Mouse (Mus musculus): ENCODE results near the gene Amer2. TPM values are rescaled to one million over a fixed set of nuclear protein-coding genes. Genes with fewer than 3 reads are reported as not detected.

Amer2 gene
- polyA plus RNA-seq, 1 experiment from 2014 or later, result 12.6 TPM

DNA sequence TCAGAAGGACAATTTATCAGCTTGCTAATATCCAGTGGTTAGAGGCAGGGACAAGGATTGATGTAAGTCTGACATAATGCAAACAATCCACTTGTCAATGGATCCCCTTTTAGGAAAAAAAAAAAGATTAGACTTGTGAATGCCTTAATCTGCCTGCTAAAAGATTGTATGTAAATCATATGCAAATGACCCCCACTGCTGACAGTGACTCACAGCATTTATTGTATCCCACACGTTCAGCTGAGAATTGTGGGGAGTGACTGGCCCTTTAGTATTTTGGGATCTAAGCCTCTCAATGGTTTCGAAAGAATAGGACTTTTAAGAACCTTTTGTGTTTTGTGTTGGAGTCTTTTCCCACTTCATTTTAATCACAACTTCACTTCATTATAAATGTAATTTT lies 30.2 kb downstream of the Amer2 start:
- Histone ChIP-seq H3K27me3 (ENCODE audit: control insufficient read depth, insufficient read depth, low read length) (no peaks in the 10 kb centered on the region), H3K4me1 (replicated peaks; ENCODE audit: control insufficient read depth, insufficient read depth, low read length) (no peaks in the 10 kb centered on the region), H3K9me3 (ENCODE audit: control insufficient read depth, low read length) (no peaks in the 10 kb centered on the region), H3K4me2 (replicated peaks; ENCODE audit: low read depth, low read length) (no peak overlapping the region), H3K4me3 (ENCODE audit: low read depth, low read length) (no peak overlapping the region), H3K27ac (ENCODE audit: low read depth, low read length) (0 out of 2 replicates have a peak overlapping the region, but pooled peaks have one; percentile 7), H3K36me3 (ENCODE audit: control insufficient read depth, insufficient read depth, low read length) (no peaks in the 10 kb centered on the region), H3K9ac (ENCODE audit: low read depth, low read length) (no peak overlapping the region)
- 46% methylated on average over 2 of the region's 2 CpGs for WGBS
- no peak for DNase-seq (ENCODE audit: low spot score)
- 0 out of 2 replicates have a peak, but pooled peaks have one; percentile 25 for ATAC-seq (ENCODE audit: low FRiP score)

DNA sequence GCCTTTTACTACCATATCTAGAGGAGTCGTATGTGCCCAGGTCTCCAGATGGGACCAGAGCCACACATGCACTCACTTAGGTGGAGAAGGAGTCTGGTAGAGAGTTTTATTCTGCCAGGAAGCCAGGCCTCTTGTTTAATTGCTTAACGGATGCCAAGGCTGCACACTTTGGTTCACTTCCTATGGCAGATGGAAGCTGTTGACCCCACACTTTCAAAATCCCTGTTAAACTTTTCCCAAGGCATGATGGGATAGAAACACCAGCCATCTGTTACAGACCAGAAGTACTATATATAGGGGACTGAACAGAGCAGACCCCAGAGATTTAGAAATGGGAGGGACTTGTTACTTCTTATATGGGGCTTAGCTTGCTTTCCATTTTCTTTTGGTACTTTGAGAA lies 32.8 kb downstream of the Amer2 start:
- Histone ChIP-seq H3K4me2 (replicated peaks; ENCODE audit: low read depth, low read length) (no peak overlapping the region), H3K9me3 (ENCODE audit: control insufficient read depth, low read length) (no peaks in the 10 kb centered on the region), H3K4me1 (replicated peaks; ENCODE audit: control insufficient read depth, insufficient read depth, low read length) (peaks cover 2% of the 10 kb centered on the region; the same call in 1 of the 2 replicates), H3K36me3 (ENCODE audit: control insufficient read depth, insufficient read depth, low read length) (no peaks in the 10 kb centered on the region), H3K9ac (ENCODE audit: low read depth, low read length) (no peak overlapping the region), H3K27ac (ENCODE audit: low read depth, low read length) (no peak overlapping the region), H3K4me3 (ENCODE audit: low read depth, low read length) (no peak overlapping the region), H3K27me3 (ENCODE audit: control insufficient read depth, insufficient read depth, low read length) (no peaks in the 10 kb centered on the region)
- DNase-seq (ENCODE audit: low spot score), result no peak
- ATAC-seq (ENCODE audit: low FRiP score), result no peak
- 86% methylated on average over 2 of the region's 2 CpGs for WGBS

DNA sequence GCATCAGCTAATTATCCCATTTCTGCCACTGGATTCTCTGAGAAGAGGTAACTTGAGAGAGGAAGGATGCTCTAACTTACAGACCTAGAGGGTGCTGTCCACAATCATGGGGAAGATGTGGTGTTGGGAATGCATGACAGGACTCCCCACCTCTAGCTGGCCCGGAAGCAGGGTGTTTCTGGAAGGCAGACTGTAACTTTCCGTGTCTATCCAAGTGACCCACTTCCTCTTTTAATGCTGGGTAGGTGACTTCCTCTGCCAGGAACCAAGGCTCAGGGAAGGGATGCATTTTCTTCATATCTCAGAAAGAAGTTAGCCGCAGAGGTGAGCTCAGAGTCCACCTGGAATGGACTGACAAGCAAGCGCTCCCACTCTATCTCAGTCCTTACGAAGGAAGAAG lies 33.5 kb downstream of the Amer2 start:
- no peak for ATAC-seq (ENCODE audit: low FRiP score)
- Histone ChIP-seq H3K4me2 (replicated peaks; ENCODE audit: low read depth, low read length) (no peak overlapping the region), H3K27me3 (ENCODE audit: control insufficient read depth, insufficient read depth, low read length) (no peaks in the 10 kb centered on the region), H3K27ac (ENCODE audit: low read depth, low read length) (no peak overlapping the region), H3K9ac (ENCODE audit: low read depth, low read length) (no peak overlapping the region), H3K9me3 (ENCODE audit: control insufficient read depth, low read length) (no peaks in the 10 kb centered on the region), H3K36me3 (ENCODE audit: control insufficient read depth, insufficient read depth, low read length) (no peaks in the 10 kb centered on the region), H3K4me1 (replicated peaks; ENCODE audit: control insufficient read depth, insufficient read depth, low read length) (peaks cover 2% of the 10 kb centered on the region; the same call in 1 of the 2 replicates), H3K4me3 (ENCODE audit: low read depth, low read length) (no peak overlapping the region)
- WGBS, result 97% methylated on average over 5 of the region's 5 CpGs
- DNase-seq (ENCODE audit: low spot score), result no peak

DNA sequence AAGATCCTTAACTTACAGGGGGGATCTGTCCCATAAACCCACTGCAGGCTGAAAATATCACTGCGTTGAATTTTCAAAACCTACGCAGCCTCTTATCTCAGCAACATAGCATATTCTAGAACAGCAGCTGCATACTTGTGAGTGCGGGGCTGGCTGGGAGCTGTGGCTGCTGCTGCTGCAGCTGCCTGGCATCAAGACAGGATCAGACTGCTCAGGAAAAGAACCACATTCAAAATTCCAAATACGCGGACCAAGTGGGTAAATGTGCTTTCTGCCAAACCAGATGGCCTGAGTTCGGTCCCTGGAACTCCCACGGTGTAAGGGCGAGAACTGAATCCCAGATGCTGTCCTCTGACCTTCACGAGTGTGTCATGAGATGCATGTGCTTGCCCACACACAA lies 34.3 kb downstream of the Amer2 start:
- Histone ChIP-seq H3K36me3 (ENCODE audit: control insufficient read depth, insufficient read depth, low read length) (no peaks in the 10 kb centered on the region), H3K9me3 (ENCODE audit: control insufficient read depth, low read length) (no peaks in the 10 kb centered on the region), H3K27ac (ENCODE audit: low read depth, low read length) (no peak overlapping the region), H3K4me2 (replicated peaks; ENCODE audit: low read depth, low read length) (no peak overlapping the region), H3K4me1 (replicated peaks; ENCODE audit: control insufficient read depth, insufficient read depth, low read length) (peaks cover 2% of the 10 kb centered on the region; the same call in 1 of the 2 replicates), H3K4me3 (ENCODE audit: low read depth, low read length) (no peak overlapping the region), H3K9ac (ENCODE audit: low read depth, low read length) (no peak overlapping the region), H3K27me3 (ENCODE audit: control insufficient read depth, insufficient read depth, low read length) (no peaks in the 10 kb centered on the region)
- no peak for DNase-seq (ENCODE audit: low spot score)
- 78% methylated on average over 9 of the region's 9 CpGs for WGBS
- ATAC-seq (ENCODE audit: low FRiP score), result no peak

DNA sequence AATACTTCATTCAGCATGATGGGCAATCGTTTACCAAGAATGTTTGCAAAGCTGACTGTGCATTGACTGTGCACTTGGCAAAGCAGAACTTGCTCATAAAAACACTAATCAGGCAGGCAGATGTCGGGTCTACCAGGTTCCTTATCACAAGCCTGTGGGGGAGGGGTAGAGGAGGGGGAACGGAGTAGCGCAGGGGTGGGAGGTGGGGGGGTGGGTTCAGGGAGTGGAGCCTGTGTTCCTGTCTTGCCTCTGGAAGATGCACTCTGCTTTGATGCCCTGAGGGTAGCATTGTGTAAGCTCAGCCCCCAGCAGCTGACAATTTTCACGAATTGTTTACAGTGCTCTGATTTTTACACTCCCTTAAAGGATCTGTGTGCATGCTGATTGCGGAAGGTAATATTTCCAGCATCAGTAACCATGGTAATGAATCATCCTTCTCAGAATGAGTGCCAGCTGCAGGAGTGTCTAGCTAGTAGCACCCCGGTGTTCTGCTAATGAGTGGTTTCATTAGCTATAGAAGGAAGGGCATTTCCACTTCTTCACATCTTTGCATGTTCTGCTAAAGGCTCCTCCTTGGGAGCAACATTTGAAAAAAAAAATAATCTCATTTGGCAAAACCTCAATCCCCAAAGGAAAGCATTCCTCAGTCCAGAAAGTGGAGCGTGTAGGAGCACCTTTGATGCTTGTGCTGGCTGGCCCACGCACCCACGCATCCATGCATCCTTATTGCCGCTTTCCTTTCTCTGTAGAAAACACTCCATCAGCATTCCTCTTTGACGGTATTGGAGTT lies 36.8 kb downstream of the Amer2 start:
- Histone ChIP-seq H3K9me3 (ENCODE audit: control insufficient read depth, low read length) (no peaks in the 10 kb centered on the region), H3K4me2 (replicated peaks; ENCODE audit: low read depth, low read length) (no peak overlapping the region), H3K9ac (ENCODE audit: low read depth, low read length) (no peak overlapping the region), H3K27ac (ENCODE audit: low read depth, low read length) (0 out of 2 replicates have a peak overlapping the region, but pooled peaks have one; percentile 27), H3K36me3 (ENCODE audit: control insufficient read depth, insufficient read depth, low read length) (no peaks in the 10 kb centered on the region), H3K4me3 (ENCODE audit: low read depth, low read length) (no peak overlapping the region), H3K4me1 (replicated peaks; ENCODE audit: control insufficient read depth, insufficient read depth, low read length) (peaks cover 2% of the 10 kb centered on the region; the same call in 1 of the 2 replicates), H3K27me3 (ENCODE audit: control insufficient read depth, insufficient read depth, low read length) (no peaks in the 10 kb centered on the region)
- 35% methylated on average over 12 of the region's 12 CpGs for WGBS
- ATAC-seq (ENCODE audit: low FRiP score), result peak; percentile 83
- DNase-seq (ENCODE audit: low spot score), result peak; percentile 61

DNA sequence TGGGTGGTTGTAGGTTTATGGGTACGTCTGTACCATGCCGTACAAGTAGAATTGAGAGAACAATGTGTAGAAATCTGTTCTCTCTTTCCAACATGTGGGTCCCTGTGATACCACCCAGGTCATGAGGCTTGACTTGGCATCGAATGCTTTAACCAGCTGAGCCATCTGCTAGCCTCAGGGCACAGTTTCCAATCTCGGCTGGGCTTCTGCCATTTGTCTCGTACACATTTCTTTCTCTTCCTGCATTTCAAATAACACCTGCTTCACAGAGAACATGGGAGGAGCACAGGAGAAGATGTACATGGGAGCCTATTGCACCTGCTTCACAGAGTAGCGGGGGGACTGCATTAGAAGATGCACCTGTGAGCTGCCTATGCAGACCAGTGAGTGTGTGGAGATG lies 38.2 kb downstream of the Amer2 start:
- 86% methylated on average over 6 of the region's 6 CpGs for WGBS

DNA sequence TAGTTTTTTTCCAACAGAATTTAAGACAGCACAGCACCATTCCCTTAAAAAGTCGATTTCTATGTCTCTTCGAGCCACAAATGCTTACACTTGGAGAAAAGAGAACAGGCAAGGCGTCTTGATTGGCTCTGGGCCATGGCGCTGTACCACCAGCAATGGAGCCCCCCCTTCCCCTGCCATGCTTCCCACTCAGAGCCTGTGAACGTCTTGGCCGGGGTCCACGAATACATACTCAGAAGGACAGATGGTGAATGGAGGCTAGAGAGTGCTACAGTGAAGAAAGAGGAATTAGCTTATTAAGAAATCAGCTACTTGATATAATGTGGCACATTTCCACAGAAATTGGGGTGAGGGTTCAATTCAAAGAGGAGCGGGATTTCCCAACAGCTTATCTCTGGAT lies 41.6 kb downstream of the Amer2 start:
- Histone ChIP-seq H3K36me3 (ENCODE audit: control insufficient read depth, insufficient read depth, low read length) (no peaks in the 10 kb centered on the region), H3K27me3 (ENCODE audit: control insufficient read depth, insufficient read depth, low read length) (no peaks in the 10 kb centered on the region), H3K4me1 (replicated peaks; ENCODE audit: control insufficient read depth, insufficient read depth, low read length) (peaks cover under 1% of the 10 kb centered on the region; the same call in 1 of the 2 replicates), H3K9me3 (ENCODE audit: control insufficient read depth, low read length) (no peaks in the 10 kb centered on the region), H3K4me2 (replicated peaks; ENCODE audit: low read depth, low read length) (no peak overlapping the region), H3K4me3 (ENCODE audit: low read depth, low read length) (no peak overlapping the region), H3K9ac (ENCODE audit: low read depth, low read length) (no peak overlapping the region), H3K27ac (ENCODE audit: low read depth, low read length) (no peak overlapping the region)
- no peak for ATAC-seq (ENCODE audit: low FRiP score)
- 91% methylated on average over 8 of the region's 8 CpGs for WGBS
- no peak for DNase-seq (ENCODE audit: low spot score)

More for the DNA sequence above, 38.2 kb downstream of the Amer2 start:
- Histone ChIP-seq H3K9me3 (ENCODE audit: control insufficient read depth, low read length) (no peaks in the 10 kb centered on the region), H3K4me2 (replicated peaks; ENCODE audit: low read depth, low read length) (no peak overlapping the region), H3K4me1 (replicated peaks; ENCODE audit: control insufficient read depth, insufficient read depth, low read length) (peaks cover 2% of the 10 kb centered on the region; the same call in 1 of the 2 replicates), H3K27me3 (ENCODE audit: control insufficient read depth, insufficient read depth, low read length) (no peaks in the 10 kb centered on the region), H3K9ac (ENCODE audit: low read depth, low read length) (no peak overlapping the region), H3K36me3 (ENCODE audit: control insufficient read depth, insufficient read depth, low read length) (no peaks in the 10 kb centered on the region), H3K4me3 (ENCODE audit: low read depth, low read length) (no peak overlapping the region), H3K27ac (ENCODE audit: low read depth, low read length) (no peak overlapping the region)
- ATAC-seq (ENCODE audit: low FRiP score), result no peak
- no peak for DNase-seq (ENCODE audit: low spot score)

DNA sequence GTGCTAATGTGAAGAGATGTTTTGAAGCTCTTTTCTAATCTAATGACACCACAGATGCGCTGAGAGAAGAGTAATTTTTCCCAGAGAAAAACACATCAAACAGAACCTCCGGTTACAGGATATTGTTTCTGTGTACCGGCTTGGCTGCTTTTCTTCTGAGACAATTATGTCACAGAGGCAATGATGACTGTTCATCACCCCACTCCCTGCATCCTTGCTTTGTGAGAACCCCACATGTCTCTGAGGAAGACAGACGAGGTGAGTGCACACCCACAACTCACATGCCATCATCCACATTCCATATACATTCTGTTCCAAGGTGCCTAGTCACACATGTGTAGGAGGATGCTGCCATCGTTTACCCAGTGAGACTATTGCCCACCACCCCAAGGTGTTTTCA lies 44.9 kb downstream of the Amer2 start:
- no peaks in the 10 kb centered on the region for H3K27me3 ChIP-seq (ENCODE audit: control insufficient read depth, insufficient read depth, low read length)
- 91% methylated on average over 5 of the region's 5 CpGs for WGBS

DNA sequence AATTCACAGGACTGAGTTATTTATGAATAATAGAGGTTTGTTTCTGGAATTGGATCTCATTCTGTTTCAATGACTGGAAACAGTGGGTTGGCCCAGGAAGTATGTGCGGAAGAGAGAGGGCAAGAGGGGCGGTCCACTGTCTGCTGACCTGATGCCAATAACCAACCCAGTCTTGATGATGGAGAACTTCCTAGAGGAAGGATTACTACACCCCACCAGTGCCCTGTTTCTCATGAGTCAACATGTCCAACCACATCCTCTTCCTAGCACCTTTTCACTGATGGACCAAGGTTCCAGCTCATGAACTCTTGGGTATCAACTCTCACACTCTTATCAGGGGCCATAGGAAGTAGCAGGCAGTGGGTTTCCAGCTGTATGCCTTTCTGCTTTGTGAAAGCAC lies 49.9 kb downstream of the Amer2 start:
- H3K9ac ChIP-seq (ENCODE audit: low read depth, low read length), result no peak overlapping the region
- ATAC-seq (ENCODE audit: low FRiP score) (no peak), DNase-seq (ENCODE audit: low spot score) (no peak)
- H3K27me3 ChIP-seq (ENCODE audit: control insufficient read depth, insufficient read depth, low read length), result no peaks in the 10 kb centered on the region
- no peak overlapping the region for H3K4me3 ChIP-seq (ENCODE audit: low read depth, low read length)
- H3K9me3 ChIP-seq (ENCODE audit: control insufficient read depth, low read length), result no peaks in the 10 kb centered on the region
- no peak overlapping the region for H3K27ac ChIP-seq (ENCODE audit: low read depth, low read length)
- H3K4me1 ChIP-seq (replicated peaks; ENCODE audit: control insufficient read depth, insufficient read depth, low read length), result no peaks in the 10 kb centered on the region; the same call in 1 of the 2 replicates
- H3K36me3 ChIP-seq (ENCODE audit: control insufficient read depth, insufficient read depth, low read length), result no peaks in the 10 kb centered on the region
- 96% methylated on average over 2 of the region's 2 CpGs for WGBS
- no peak overlapping the region for H3K4me2 ChIP-seq (replicated peaks; ENCODE audit: low read depth, low read length)

More for the DNA sequence above, 44.9 kb downstream of the Amer2 start:
- no peak for ATAC-seq (ENCODE audit: low FRiP score)
- Histone ChIP-seq H3K4me2 (replicated peaks; ENCODE audit: low read depth, low read length) (no peak overlapping the region), H3K36me3 (ENCODE audit: control insufficient read depth, insufficient read depth, low read length) (no peaks in the 10 kb centered on the region), H3K27ac (ENCODE audit: low read depth, low read length) (no peak overlapping the region), H3K9ac (ENCODE audit: low read depth, low read length) (no peak overlapping the region), H3K4me3 (ENCODE audit: low read depth, low read length) (no peak overlapping the region), H3K4me1 (replicated peaks; ENCODE audit: control insufficient read depth, insufficient read depth, low read length) (no peaks in the 10 kb centered on the region), H3K9me3 (ENCODE audit: control insufficient read depth, low read length) (no peaks in the 10 kb centered on the region)
- no peak for DNase-seq (ENCODE audit: low spot score)
